Mouse (Mus musculus) T-helper 1 cell (primary cell): ENCODE measurements around the gene Tas2r126.
"Not testable (repeated sequence)": the region's sequence is repeated elsewhere in the genome, so short reads cannot be mapped to it uniquely, and the experiment has no call there.

ENCODE experiments used
- in situ Hi-C: fragments of 300-600 bp; cut with MboI, MseI; formaldehyde crosslinking; loops from one replicate; pipeline ENCODE4 v1.15.1; 2025; ENCODE audit warnings: high pct_unique_total_duplicates

Gene Tas2r126

DNA sequence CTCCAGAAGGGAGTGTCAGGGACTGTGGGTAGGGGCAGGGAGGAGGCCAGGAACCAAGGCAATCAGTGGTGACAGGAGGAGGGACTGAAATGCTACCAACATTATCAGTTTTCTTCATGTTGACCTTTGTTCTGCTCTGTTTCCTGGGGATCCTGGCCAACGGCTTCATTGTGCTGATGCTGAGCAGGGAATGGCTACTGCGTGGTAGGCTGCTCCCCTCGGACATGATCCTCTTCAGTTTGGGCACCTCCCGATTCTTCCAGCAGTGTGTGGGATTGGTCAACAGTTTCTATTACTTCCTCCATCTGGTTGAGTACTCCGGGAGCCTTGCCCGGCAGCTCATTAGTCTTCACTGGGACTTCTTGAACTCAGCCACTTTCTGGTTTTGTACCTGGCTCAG lies at the start of gene Tas2r126:
Gene Tas2r126 (plus strand): TSS at position 90 of the 400 bp plus-strand sequence.
- in situ Hi-C loops = no loop called here

DNA sequence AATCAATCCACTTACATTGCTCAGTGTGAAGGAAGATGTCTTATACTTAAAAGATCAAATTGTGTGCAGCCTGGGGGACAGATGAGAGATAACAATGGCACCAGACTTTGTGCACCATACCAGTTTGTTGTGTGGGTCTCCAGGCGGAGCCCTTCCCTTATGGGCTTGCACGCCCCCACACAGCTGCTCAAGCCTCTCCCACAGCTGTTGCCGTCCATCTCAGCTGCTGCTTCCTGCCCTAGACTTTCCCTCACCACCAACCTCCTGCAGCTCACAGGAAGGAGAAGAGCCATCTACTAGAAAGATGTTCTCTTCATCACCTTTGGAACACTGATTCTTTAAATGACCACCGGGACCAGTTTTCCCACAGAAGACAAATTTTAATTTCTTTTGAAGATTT lies 48.7 kb upstream of the Tas2r126 start:
- in situ Hi-C loops = no loop called here

GRCm38 (mm10) chr6:42391796-42392330 lies 42.5 kb upstream of the Tas2r126 start:
- in situ Hi-C loops = no loop called here

GRCm38 (mm10) chr6:42395960-42396809 lies 38.1 kb upstream of the Tas2r126 start:
- in situ Hi-C loops = no loop called here

DNA sequence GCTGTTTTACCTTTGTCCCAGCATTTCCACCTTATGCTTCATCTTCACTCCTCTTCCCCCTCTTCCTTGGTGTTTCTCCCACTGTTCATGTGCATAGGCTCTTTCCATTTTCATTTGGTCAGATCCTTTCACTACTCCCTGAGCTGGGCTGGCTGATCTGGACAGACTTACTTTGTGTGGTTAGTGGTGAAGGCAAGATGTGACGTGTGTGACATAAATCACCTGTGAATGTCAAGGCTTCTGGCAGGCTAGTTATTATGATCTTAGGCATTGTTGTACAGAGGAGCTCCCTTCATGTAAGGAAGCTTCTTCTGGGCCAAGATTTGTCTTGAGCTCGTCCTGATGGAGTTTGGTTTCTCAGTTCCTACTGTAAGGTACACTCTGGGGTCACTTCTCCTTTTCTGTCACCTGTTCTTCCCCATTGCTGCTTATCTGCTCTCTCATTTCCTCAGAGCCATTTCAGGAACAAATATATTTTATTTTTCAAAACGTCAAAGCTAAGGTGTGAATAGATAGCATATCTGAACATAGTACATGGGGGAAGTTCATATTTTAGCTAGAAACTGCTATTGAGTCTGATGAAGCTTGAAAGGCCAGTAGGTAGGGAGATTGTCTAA lies 37.2 kb upstream of the Tas2r126 start:
- in situ Hi-C loops = no loop called here

GRCm38 (mm10) chr6:42398285-42398684 lies 36.0 kb upstream of the Tas2r126 start:
- in situ Hi-C loops = no loop called here

DNA sequence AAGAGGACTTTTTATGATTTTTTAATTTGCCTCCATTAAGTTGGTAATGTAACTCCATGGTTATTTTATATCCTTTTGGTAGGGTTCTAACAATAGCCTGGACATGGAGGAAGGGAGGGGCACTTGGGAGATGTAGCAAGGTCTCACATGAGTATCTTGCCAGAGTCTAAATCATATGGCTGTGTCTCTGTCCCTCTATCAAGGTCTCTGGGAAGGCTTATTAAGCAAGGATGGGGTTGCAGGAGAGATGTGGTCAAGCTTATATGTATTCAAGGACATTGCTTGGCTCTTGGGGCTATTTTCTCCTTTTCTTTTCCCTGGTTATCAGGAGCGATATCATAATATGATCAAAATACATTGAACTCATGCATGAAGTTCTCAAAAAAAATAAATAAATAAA lies 35.3 kb upstream of the Tas2r126 start:
- in situ Hi-C loops = no loop called here

DNA sequence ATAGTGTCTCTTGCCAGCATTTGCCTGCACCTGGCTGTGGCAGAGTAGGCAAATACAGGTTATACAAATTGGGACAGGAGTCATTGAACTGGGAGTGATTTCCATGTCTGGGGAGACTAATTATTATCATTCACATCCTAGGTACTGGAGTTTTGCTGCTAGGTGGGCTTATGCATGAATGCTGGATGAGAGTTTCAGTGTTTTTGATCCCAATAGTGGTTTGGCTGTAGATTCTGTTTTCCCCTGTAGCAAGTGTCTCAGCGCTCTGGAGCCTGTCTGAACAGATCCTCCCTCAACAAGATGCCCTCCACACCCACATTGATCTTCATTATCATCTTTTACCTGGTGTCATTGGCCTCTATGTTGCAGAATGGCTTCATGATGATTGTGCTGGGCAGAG lies 34.4 kb upstream of the Tas2r126 start, which contains the start of gene Tas2r143:
Gene Tas2r143 (plus strand): TSS at position 301 of the 400 bp plus-strand sequence.
- in situ Hi-C loops = no loop called here

DNA sequence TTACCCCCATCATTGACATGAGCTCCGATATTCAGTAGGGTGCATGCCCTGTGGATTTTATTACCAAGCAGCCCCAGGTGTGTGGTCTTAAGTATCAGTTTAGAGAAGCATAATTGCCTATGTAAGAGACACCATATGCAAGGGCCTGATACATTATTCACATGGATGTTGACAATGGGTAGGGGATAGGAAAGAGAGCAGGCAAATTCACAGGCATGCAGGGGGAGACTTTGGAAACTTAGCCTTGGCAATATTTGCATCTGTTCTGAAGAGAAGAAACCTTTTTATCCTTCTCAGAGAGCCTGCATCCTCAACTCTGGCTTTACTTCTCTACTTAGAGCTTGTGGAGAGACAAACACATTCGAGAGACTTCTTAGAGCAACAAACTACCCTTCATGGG lies 29.2 kb upstream of the Tas2r126 start, which contains the start of gene Tas2r135:
Gene Tas2r135 (plus strand): TSS at position 301 of the 400 bp plus-strand sequence.
- in situ Hi-C loops = no loop called here

DNA sequence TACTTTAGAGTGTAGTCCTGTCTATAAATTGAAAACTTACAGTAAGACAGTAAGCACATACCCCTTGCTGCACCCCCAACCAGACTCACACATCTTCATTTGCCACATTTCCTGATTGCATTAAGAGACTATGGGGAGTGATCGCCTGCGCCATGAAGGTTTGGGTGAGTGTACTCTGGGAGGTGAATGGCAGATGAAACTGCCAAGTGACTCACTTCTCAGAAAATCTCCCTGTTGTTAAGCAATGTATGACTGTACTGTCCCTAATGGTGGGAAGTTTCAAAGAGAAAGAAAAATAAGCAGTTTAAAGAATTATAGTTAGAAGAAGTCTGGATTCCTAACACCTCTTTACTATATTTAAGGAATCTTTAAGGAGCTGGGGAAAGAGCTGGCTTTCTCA lies 14.9 kb upstream of the Tas2r126 start:
- in situ Hi-C loops = no loop called here

DNA sequence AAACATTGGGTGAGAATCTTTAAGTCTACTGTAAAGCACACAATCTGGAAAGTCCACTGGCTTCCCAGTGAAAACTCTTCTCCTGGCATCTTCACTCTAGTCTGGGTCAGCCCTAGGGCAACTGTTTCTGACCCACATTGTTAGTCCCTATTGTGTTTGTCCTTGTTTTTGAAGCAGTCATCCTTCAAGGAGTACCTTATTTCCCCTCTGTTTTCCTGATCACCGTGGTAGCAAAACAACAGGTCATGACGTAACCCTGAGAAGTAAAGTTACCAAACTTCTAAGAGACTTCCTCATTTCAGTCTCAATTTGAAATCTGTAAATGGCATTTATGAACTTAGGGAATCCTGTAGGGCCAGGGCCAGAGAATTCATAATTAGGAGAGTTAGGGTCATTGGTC lies 12.9 kb upstream of the Tas2r126 start:
- in situ Hi-C loops = no loop called here

DNA sequence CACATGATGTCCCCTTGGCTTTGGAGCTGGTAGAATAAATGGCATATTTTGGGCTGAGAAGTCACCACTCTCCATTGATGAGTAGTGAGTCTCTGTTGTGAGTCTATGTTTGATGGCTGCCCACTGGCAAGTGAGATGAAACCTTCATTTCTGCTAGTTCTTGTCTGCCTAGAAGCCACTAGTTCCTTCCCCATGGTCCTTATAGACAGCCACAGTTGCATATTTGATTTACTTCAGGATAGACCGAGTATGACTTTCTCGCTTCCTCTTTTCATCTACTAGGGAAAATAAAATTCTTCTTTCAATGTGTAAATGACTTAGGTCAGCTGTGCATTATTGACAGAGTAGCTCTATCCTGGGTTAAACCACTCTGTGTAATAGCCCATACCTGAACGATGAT lies 9.9 kb upstream of the Tas2r126 start:
- in situ Hi-C loops = no loop called here

DNA sequence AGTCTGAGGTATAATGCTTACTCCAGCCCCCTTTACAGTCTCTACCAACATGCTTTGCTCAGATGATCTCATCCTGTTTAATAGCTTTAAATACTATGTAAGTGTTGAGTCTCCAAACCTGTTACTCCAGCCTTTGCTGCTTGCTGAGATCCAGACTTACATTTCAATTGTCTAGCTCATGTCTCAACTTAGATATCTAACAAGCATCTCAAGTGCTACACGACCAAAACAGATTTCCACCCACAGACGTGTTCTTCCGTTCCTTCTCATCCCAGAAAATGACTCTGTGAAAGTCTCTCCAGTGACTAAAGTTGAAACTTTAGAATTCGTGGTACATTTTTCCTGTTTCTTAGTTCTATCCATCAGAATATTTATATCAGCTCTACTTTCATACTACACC lies 8.0 kb upstream of the Tas2r126 start:
- in situ Hi-C loops = no loop called here

DNA sequence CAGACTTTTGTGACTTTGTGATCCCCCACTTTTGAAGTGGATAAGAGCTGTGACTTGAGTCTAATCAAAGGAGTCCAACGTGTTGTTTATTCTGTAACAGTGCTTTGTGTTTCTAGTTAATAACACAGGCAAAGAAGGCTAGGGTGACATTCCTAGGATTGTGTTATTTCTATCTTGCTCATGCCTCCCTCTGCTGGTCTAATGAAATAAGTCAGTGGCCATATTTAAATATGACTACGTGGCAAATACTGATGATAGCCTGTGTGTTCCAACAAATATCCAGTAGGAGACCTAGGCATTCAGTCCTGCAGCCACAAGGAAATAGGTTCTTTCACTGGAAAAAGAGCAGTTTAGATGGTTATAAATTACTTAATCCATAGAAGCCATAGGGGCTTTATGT lies 781 bp upstream of the Tas2r126 start:
- in situ Hi-C loops = no loop called here

DNA sequence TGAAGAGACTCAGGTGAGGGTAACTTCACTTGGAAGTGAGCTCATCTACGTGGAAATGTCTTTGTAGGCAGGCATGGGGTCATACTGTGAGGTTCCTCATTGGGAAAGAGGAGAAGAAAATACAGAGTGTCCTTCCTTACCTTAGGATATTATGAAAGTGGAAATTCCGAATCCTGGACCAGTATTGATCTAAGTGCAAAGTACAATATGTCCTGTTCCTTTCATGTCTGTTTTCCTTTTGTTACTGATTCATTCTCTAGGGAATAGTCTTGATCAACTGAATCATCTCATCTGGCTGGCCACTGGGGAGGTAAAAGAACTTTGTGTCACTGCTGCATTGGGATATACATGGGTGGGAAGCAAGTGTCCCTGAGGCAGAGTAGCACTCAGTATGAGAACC lies 1.2 kb downstream of the Tas2r126 start:
- in situ Hi-C loops = no loop called here

DNA sequence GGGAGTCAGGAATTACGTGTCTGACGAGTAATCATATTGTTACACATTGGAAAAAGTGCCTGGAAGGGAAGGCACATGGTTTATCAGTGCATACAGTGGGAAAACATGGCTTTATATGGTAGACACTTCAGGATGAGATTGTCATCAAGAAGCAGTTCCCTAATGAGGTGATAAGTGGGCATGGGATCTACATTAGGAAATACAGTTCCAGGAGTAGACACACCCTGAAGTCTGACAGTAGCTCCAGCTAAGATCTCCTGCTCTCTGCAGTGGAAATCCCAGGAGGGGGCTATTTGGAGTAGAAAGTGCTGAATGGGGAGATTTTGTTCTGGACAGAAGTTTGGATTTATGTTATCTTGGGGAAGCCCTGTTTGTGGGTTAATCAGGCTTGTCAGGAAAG lies 7.1 kb downstream of the Tas2r126 start:
- in situ Hi-C loops = no loop called here

DNA sequence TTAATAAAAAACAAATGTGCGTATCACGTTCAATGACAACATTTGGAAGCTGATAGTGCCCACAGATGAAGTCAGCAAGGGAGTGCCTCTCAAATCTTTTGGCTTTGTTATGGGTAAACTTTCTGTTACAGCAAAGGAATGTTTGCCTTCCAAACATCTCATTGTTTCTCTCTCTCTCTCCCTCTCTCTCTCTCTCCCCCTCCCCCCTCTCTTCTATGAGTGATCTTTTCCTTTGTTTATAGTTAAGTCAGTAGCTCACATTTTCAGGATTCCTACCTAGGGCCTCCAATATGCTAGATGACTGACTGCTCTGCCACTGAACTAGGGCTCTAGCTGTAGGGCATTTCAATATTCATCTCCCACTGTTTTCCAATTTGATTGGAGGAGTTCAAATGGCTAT lies 10.2 kb downstream of the Tas2r126 start:
- in situ Hi-C loops = no loop called here

DNA sequence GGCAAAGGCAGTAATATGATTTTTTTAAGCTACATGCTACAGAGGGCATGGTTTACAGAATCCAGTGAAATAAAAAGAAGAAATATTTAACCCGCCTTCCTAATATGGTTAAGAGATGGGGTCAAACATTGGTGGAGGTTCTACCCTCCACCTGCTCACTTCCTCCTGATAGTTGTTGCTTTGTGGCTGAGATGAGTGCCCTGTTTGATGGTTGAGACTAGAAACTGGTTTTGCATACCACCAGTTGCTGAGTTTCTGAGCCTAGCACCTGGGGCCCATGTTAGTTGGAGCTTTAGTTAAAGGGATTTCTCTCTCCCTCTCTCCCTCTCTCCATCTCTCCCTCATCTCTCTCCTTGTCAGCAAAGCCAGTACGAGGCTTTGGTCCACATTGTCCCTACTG lies 13.0 kb downstream of the Tas2r126 start:
- in situ Hi-C loops = no loop called here

GRCm38 (mm10) chr6:42465096-42465495 lies 30.8 kb downstream of the Tas2r126 start, which contains the start of gene Olfr458:
TSS of gene Olfr458 (minus strand) at chr6:42465196.
- in situ Hi-C loops = no loop called here

DNA sequence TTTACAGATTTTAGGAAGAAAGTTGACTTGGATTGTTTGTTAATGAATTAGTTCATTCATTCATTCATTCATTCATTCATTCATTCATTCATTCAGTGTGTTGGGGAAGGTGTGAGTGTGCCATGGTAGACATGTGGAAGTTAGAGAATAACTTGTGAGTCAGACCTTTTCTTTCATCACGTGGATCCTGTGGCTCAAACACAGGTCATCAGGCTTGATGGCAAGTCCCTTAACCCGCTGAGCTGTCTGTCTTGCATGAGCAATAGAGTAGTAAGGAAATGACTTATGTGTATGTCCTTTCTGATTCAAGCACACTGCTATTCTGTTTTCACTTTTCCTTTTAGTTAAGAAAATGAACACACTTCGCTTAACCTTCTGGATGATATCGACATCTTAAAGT lies 36.2 kb downstream of the Tas2r126 start:
- in situ Hi-C loops = no loop called here

DNA sequence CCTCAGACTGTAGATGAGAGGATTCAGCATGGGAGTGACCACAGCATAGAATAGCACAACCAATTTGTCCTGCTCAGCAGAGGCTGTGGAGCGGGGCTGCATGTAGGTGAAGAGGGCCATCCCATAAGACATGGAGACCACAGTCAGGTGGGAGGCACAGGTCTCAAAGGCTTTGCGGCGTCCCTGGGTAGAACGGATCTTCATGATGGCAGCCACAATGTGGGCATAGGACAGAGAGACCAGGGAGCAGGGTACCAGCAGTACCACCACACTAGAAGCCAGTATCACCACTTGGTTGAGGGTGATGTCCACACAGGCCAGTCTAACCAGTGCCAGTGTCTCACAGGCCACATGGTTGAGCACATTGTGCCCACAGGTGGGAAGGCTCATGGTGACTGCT lies 37.0 kb downstream of the Tas2r126 start:
- in situ Hi-C loops = not testable (repeated sequence)

DNA sequence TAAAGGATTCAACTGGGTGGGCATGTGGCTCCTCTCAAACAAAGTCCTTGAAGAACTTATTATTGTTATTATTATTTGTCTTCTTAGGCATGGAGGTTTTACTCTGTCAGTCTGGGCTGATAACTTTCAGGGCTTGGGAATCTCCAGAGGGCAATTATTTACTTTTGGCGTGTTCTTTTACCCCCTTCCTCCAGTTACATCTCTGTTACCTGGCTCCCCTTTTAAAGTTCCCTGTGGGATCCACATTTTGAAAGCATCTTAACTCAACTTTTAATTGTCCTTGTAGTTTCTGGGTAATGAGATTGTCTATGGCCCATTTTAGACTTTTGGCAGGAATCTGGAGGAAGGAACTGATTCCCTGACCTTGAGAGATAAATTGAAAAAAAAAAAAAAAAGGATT lies 41.9 kb downstream of the Tas2r126 start, which contains the start of gene Olfr457:
Gene Olfr457 (minus strand): TSS at position 101 of the 400 bp plus-strand sequence.
- in situ Hi-C loops = no loop called here

DNA sequence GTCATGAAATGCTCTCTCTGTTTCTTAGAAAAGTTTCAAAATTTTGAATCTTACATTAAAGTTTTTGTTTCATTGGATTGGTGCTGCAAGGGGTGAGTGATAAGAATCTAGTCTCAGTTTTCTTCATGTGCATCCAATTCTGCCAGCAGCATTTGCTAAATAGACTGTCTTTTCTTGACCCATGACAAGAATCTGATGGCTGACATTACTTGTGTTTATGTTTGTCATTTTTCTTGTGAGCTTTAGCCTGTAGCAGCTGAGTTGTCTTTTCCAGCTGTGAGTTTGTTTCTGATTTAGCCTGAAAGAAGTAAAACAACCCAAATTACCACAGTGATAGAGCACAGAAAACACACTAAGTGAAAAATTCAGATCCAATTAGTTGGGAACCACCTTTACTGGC lies 50.3 kb downstream of the Tas2r126 start:
- in situ Hi-C loops = no loop called here
